Mouse (Mus musculus): Measurements from ENCODE around the gene Mybpc3. TPM values are rescaled to one million over a fixed set of nuclear protein-coding genes. Genes with fewer than 3 reads are reported as not detected.
"Not testable (repeated sequence)": the region's sequence is repeated elsewhere in the genome, so short reads cannot be mapped to it uniquely, and the experiment has no call there.

The Mybpc3 gene
- polyA plus RNA-seq, 1 experiment from 2014 or later, result not detected

DNA sequence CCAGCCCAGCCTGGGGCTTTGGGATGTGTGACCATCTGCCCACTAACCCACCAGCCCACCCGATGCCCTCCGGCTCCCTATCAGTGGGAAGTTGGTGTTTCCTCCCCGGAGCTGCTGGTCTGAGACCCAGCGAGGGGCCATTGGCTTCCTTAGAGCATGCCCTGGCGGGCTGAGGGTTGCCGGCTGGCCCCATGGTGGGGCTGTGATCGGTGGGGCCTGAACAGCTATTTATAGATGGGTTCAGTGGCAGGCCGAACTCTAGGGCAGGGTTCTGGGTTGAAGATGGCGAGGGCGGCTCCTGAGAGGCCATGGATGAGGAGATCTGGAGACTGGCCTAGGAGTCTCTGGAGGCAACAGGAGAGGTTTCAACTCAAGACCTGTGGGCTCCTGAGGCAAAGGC lies 20.9 kb upstream of the Mybpc3 start:
- Histone ChIP-seq H3K4me1 (peaks cover 11% of the 10 kb centered on the region; the same call in 1 of the 2 replicates), H3K4me3 (no peak overlapping the region), H3K27ac (peak overlapping the region; percentile 11; the same call in 1 of the 2 replicates), H3K9me3 (no peaks in the 10 kb centered on the region), H3K27me3 (ENCODE audit: poor library complexity, severe bottlenecking) (no peaks in the 10 kb centered on the region), H3K36me3 (replicated peaks) (no peaks in the 10 kb centered on the region)
- 85% methylated on average over 10 of the region's 10 CpGs for WGBS
- no peak for DNase-seq (ENCODE audit: extremely low spot score, low spot score)

DNA sequence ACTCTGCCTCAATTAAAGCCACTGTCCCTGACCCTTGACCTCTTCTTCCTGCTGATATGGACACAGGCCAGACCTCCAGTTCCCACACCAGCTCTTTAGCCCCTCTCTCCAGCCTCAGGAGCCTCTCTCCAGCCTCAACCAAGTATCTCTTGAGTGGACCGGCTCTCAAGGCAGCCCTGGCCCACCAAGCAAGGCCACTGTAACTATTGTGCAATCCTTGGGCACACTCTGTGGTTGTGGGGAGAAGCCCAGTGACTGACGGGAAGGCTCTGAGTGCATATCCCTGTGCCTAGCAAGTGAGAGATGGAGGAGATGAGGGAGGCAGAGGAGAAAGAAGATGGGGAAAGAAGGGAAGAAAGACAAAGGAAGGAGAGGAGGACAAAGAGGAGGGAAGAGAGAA lies 19.8 kb upstream of the Mybpc3 start:
- H3K36me3 ChIP-seq (replicated peaks), result no peaks in the 10 kb centered on the region
- H3K27me3 ChIP-seq (ENCODE audit: poor library complexity, severe bottlenecking), result no peaks in the 10 kb centered on the region
- 0 out of 2 replicates have a peak overlapping the region, but pooled peaks have one; percentile 5 for H3K27ac ChIP-seq
- no peaks in the 10 kb centered on the region for H3K9me3 ChIP-seq
- H3K4me3 ChIP-seq, result no peak overlapping the region
- 91% methylated on average over 2 of the region's 2 CpGs for WGBS
- no peak for DNase-seq (ENCODE audit: extremely low spot score, low spot score)
- H3K4me1 ChIP-seq, result peaks cover 11% of the 10 kb centered on the region; the same call in 1 of the 2 replicates

DNA sequence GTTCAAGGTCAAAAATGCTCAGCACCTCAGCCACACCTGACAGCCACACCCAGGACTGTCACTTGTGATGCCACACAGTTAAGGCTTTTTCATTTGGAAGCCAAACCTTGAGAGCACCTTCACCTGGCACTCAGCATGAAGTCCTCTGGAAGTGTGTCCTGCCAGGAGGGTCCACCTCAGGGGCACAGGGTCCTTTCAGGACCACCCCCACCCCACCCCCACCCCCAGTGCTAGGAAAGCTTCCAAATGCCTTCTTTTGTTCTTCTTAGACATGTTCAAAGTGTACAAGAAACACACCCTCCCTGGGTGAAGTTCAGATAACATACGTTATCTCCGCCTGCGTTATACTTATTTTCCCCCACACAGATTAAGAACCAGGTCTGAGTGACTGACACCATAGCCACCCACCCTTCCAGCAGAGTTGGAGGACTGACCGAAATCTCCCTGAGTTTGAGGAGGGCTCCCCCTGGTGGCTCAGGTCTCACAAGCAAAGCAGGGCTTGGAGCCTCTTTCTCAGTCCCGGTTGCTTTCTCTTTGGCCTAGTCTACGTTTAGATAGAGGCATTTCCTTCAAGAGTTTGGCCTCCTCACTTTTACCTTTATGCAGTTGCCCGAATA lies 16.7 kb upstream of the Mybpc3 start:
- H3K4me1 ChIP-seq, result peaks cover 11% of the 10 kb centered on the region; the same call in 1 of the 2 replicates
- H3K27ac ChIP-seq, result no peak overlapping the region
- no peaks in the 10 kb centered on the region for H3K9me3 ChIP-seq
- no peaks in the 10 kb centered on the region for H3K36me3 ChIP-seq (replicated peaks)
- 18% methylated on average over 7 of the region's 7 CpGs for WGBS
- no peak overlapping the region for H3K4me3 ChIP-seq
- no peaks in the 10 kb centered on the region for H3K27me3 ChIP-seq (ENCODE audit: poor library complexity, severe bottlenecking)
- peak; percentile 89 for DNase-seq (ENCODE audit: extremely low spot score, low spot score)

DNA sequence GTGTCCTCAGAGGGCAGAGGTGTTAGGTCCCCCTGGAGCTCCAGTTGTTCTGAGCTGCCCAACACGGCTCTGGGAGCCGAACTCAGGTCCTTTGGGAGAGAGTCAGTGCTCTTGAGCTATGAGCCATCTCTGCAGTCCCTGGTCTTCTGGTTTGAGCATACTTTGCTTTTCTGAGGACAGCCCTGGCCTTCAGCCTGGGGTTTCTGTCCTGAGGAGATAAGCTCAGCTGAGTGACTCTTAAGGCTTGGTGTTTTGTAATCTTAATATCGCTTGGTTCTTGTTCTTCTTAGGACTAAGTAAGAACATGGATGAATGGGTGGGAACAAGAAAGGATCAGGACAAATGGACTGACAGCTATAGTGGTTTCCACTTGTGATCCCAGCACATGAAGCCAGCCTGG lies 9.8 kb upstream of the Mybpc3 start:
- H3K4me3 ChIP-seq, result no peak overlapping the region
- no peaks in the 10 kb centered on the region for H3K4me1 ChIP-seq
- no peaks in the 10 kb centered on the region for H3K9me3 ChIP-seq
- 87% methylated on average over 3 of the region's 3 CpGs for WGBS
- H3K27me3 ChIP-seq (ENCODE audit: poor library complexity, severe bottlenecking), result no peaks in the 10 kb centered on the region
- no peaks in the 10 kb centered on the region for H3K36me3 ChIP-seq (replicated peaks)
- DNase-seq (ENCODE audit: extremely low spot score, low spot score), result no peak
- H3K27ac ChIP-seq, result no peak overlapping the region

DNA sequence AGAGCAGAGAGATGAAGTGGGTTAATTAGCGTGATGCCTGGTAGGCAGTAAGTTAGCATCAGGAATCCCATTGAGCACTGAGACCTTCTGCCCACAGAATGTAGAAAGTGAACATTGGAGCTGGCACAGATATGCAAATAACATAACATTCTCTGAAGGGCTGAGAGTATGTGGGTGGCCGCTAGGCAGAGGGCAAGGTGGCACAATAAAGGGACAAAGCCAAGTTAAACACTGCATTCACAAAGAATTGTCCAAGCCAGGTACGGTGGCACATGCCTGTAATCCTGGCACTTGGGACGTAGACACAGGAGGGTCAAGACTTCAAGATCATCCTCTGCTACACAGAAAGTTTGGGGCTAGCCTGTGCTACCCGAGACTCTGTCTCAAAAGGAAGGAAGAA lies 8.7 kb upstream of the Mybpc3 start:
- H3K4me3 ChIP-seq, result no peak overlapping the region
- H3K27me3 ChIP-seq (ENCODE audit: poor library complexity, severe bottlenecking), result peaks cover 2% of the 10 kb centered on the region; the same call in 1 of the 2 replicates
- H3K36me3 ChIP-seq (replicated peaks), result no peaks in the 10 kb centered on the region
- H3K9me3 ChIP-seq, result no peaks in the 10 kb centered on the region
- no peak for DNase-seq (ENCODE audit: extremely low spot score, low spot score)
- no peaks in the 10 kb centered on the region; the same call in 1 of the 2 replicates for H3K4me1 ChIP-seq
- whole genome bisulfite sequencing, result 87% methylated on average over 5 of the region's 5 CpGs
- no peak overlapping the region for H3K27ac ChIP-seq

DNA sequence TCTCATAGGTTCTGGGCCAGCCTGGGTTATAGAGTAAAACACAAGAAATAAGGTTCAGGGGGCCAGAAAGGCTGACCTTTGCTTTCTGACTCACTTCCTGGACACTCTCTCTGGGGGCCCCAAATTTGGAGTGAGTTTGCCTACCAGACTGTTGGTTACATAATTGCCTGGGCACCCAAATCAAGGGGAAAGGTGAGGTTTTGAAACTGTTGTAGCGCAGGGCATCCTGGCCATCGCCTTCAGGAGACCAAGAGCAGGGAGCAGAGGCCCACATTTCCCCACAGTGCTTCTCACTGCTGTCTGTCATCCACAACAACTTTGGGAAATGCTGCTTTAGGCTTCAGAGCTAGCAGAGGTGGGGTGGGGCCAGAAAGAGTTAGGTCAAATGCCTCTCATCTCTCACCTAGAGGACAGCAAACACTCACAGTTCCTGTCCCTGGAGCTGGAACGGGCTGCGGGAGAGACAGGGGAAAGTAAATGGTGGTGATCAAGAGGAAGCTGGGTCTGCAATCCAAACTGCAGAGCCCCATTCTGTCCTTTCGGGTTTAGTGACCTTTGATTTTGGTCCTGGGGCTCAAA lies 8.0 kb upstream of the Mybpc3 start:
- Histone ChIP-seq H3K4me1 (peaks cover 2% of the 10 kb centered on the region), H3K4me3 (no peak overlapping the region), H3K9me3 (no peaks in the 10 kb centered on the region), H3K27me3 (ENCODE audit: poor library complexity, severe bottlenecking) (peaks cover 8% of the 10 kb centered on the region; the same call in 1 of the 2 replicates), H3K27ac (no peak overlapping the region), H3K36me3 (replicated peaks) (no peaks in the 10 kb centered on the region)
- no peak for DNase-seq (ENCODE audit: extremely low spot score, low spot score)
- 91% methylated on average over 5 of the region's 5 CpGs for WGBS

DNA sequence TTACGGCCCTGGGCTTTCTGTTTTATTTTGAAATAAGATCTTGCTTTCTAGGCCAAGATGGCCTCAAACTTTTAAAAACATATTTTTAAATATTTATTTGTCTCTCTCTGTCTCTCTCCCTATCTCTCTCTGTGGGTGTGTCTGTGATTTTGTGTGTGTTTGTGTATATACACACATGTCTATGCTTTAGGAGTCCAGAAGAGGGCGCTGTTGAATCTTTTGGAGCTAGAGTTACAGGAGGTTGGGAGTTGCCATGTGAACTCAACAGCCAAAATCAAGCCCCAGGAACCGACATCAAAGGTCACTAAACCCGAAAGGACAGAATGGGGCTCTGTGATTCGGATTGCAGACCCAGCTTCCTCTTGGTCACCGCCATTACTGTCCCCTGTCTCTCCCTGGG lies 7.5 kb upstream of the Mybpc3 start:
- WGBS, result 74% methylated on average over 6 of the region's 6 CpGs
- no peaks in the 10 kb centered on the region for H3K36me3 ChIP-seq (replicated peaks)
- H3K4me1 ChIP-seq, result peaks cover 7% of the 10 kb centered on the region
- peaks cover 8% of the 10 kb centered on the region; the same call in 1 of the 2 replicates for H3K27me3 ChIP-seq (ENCODE audit: poor library complexity, severe bottlenecking)
- no peaks in the 10 kb centered on the region for H3K9me3 ChIP-seq
- H3K27ac ChIP-seq, result no peak overlapping the region
- no peak overlapping the region for H3K4me3 ChIP-seq
- DNase-seq (ENCODE audit: extremely low spot score, low spot score), result no peak

DNA sequence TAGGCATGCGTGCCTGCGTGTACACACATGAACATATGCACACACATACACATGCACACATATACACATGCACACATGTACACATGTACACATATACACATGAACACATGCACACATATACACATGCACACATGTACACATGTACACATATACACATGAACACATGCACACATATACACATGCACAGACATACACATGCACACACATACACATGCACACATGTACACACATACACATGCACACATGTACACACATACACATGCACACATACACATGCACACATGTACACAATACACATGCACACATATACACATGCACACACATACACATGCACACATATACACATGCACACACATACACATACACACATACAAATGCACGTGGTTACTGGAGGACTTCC lies 6.1 kb upstream of the Mybpc3 start:
- not testable (repeated sequence) for H3K9me3 ChIP-seq; H3K4me1 ChIP-seq; DNase-seq (ENCODE audit: extremely low spot score, low spot score); H3K27ac ChIP-seq; H3K36me3 ChIP-seq (replicated peaks); H3K4me3 ChIP-seq
- 95% methylated on average over 3 of the region's 3 CpGs for WGBS
- peaks cover 20% of the 10 kb centered on the region for H3K27me3 ChIP-seq (ENCODE audit: poor library complexity, severe bottlenecking)

DNA sequence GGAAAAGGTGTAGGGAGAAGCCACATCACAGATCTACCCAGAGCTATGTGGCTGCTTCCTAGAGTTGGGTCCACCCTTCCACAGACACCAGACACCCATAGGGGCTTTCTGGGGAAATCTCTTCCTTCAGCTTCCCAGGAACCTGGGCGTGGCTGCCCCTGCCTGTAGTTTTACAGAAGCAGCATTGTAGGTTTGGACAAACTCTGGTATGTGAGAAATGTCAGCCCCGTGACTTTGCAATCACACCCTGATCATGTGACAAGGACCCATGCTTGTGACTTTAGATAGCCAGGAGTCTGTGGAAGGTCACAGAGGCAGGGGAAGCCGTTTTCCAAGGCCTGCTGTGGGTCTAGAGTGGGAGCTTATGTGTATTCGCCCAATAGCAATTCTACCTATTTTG lies 5.5 kb upstream of the Mybpc3 start:
- no peaks in the 10 kb centered on the region for H3K36me3 ChIP-seq (replicated peaks)
- H3K4me1 ChIP-seq, result peaks cover 10% of the 10 kb centered on the region
- H3K4me3 ChIP-seq, result no peak overlapping the region
- no peak for DNase-seq (ENCODE audit: extremely low spot score, low spot score)
- peaks cover 27% of the 10 kb centered on the region for H3K27me3 ChIP-seq (ENCODE audit: poor library complexity, severe bottlenecking)
- no peaks in the 10 kb centered on the region for H3K9me3 ChIP-seq
- H3K27ac ChIP-seq, result no peak overlapping the region
- 73% methylated on average over 4 of the region's 4 CpGs for WGBS

DNA sequence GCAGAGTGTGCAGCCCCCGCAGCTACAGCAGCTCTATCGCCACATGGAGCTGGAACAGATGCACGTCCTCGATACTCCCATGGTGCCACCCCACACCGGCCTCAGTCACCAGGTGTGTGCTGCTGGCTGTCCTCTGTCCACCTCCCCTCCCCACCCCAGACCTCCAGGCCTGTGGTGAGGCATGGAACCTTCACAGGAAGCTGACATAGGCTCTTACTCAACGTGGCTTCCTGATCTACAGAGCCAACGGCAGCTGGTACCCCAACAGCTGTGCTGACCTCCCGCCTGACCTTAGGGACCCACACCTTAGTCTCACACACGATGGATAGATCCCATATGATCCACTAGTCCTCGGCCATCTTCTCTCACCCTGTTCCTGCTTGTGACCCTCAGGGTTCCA lies 4.6 kb upstream of the Mybpc3 start:
- Histone ChIP-seq H3K36me3 (replicated peaks) (no peaks in the 10 kb centered on the region), H3K4me3 (no peak overlapping the region), H3K9me3 (no peaks in the 10 kb centered on the region), H3K27me3 (ENCODE audit: poor library complexity, severe bottlenecking) (peaks cover 32% of the 10 kb centered on the region), H3K4me1 (peaks cover 10% of the 10 kb centered on the region), H3K27ac (no peak overlapping the region)
- no peak for DNase-seq (ENCODE audit: extremely low spot score, low spot score)
- 81% methylated on average over 10 of the region's 10 CpGs for WGBS

DNA sequence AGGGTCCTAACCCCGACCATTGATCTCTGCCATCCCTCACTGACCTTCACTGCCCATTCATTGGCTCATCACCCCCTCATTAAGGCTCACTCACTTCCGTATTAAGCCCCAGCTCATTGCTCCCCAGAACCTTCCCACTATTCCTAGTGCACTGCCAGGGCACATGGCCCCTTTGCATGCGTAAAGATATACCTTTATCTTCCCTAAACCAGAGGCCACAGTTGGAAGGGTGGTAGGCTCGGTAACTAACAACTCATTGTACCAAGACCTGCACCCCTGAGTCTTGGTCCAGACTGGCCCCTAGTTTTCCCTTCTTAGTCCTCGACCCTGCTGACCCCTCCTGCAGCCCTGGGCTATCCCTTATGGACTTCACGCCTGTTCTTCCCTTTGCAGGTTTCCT lies 4.1 kb upstream of the Mybpc3 start:
- H3K36me3 ChIP-seq (replicated peaks), result no peaks in the 10 kb centered on the region
- no peak overlapping the region for H3K27ac ChIP-seq
- no peak for DNase-seq (ENCODE audit: extremely low spot score, low spot score)
- 76% methylated on average over 6 of the region's 6 CpGs for WGBS
- H3K27me3 ChIP-seq (ENCODE audit: poor library complexity, severe bottlenecking), result peaks cover 32% of the 10 kb centered on the region
- H3K9me3 ChIP-seq, result no peaks in the 10 kb centered on the region
- H3K4me1 ChIP-seq, result peaks cover 14% of the 10 kb centered on the region
- H3K4me3 ChIP-seq, result no peak overlapping the region

DNA sequence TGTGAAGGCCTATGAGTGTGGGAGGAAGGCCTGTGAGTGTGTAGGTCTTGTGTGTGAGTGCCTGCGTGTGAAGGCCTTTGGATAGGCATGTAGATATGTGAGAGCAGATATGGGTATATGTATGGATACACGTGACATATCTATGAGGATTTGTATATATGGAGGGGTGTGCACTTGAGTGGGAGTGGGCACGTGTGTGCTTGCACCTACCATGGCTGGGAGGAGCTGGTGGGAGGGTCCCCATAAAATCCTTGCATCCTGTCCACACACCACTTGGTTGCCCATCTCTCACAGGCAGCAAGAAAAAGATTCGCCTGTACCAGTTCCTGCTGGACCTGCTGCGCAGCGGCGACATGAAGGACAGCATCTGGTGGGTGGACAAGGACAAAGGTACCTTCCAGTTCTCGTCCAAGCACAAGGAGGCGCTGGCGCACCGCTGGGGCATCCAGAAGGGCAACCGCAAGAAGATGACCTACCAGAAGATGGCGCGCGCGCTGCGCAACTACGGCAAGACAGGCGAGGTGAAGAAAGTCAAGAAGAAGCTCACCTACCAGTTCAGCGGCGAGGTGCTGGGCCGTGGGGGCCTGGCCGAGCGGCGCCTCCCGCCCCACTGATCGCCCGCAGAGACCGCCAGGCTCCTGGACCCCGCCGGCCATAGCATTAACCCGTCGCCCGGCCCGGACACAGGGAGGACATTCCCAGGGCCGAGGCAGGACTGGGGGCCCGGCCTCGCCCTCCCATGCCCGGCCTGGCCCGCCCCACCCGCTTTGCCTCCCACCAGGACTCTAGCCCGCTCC lies 3.0 kb upstream of the Mybpc3 start:
- peaks cover 17% of the 10 kb centered on the region for H3K4me1 ChIP-seq
- H3K27ac ChIP-seq, result peak overlapping the region; percentile 81
- peak overlapping the region; percentile 58 for H3K4me3 ChIP-seq
- no peaks in the 10 kb centered on the region for H3K9me3 ChIP-seq
- peak; percentile 96 for DNase-seq (ENCODE audit: extremely low spot score, low spot score)
- H3K27me3 ChIP-seq (ENCODE audit: poor library complexity, severe bottlenecking), result peaks cover 32% of the 10 kb centered on the region
- no peaks in the 10 kb centered on the region for H3K36me3 ChIP-seq (replicated peaks)
- WGBS, result 7% methylated on average over 42 of the region's 42 CpGs

DNA sequence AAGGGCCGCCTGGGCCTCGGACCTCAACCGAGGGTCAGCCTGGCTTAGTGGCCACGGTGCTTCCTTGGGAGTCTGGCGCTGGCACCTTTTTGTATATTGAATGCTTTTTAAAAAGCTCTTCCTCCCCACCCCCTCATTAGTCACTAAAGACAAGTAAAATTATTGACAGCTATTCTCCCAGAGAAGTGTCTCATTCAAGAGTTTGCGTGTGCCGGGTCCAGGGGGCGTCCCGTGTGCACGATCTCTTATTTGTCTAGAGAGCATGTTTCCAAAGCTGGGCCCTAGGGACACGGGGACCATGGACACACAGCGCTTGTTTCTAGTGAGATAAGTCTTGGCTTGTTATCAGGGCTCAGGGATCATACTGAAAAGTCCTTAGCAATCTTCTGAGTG lies 2.4 kb upstream of the Mybpc3 start:
- peak overlapping the region; percentile 81 for H3K27ac ChIP-seq
- WGBS, result 40% methylated on average over 12 of the region's 12 CpGs
- H3K9me3 ChIP-seq, result no peaks in the 10 kb centered on the region
- DNase-seq (ENCODE audit: extremely low spot score, low spot score), result no peak
- peak overlapping the region; percentile 58 for H3K4me3 ChIP-seq
- no peaks in the 10 kb centered on the region for H3K36me3 ChIP-seq (replicated peaks)
- peaks cover 17% of the 10 kb centered on the region for H3K4me1 ChIP-seq
- peaks cover 32% of the 10 kb centered on the region for H3K27me3 ChIP-seq (ENCODE audit: poor library complexity, severe bottlenecking)

All from forebrain, embryonic 10.5 days (tissue).